Mouse (Mus musculus): ENCODE results near the gene Fos.

- TF ChIP-seq CTCF (IDR thresholded peaks at IDR 0.05; ENCODE audit: control insufficient read depth, insufficient read depth, insufficient replicate concordance, low read depth, low read length) (no peak), POLR2A (IDR thresholded peaks at IDR 0.05; ENCODE audit: control insufficient read depth, low read depth, low read length) (no peak)
Observed at GRCm38 (mm10) chr12:85523421-85524192, 49.9 kb downstream of the Fos start.

Data from testis, adult 2 months (tissue).